Mouse (Mus musculus): ENCODE measurements around the gene Map6.

DNA sequence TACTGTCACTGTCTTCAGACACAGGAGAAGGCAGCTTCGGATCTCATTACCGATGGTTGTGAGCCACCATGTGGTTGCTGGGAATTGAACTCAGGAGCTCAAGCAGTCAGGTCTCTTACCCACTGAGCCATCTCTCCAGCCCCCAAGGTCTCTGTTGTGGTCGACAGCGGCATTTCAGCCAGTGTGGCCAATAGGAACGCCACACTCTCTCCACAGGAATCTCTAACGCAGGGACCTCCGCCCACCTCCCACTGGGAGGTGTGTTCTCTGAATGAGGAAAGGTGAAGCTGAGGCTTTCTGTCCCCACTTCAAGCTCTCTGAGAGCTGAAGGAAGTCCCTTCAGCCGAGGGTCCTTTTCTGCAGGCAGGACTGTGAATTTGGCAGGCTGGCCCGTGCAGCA, 16.9 kb upstream of the Map6 start:
- TF ChIP-seq FLI1 (IDR thresholded peaks at IDR 0.05; ENCODE audit: low read length) (no peak), GATA1 (IDR thresholded peaks at IDR 0.05; ENCODE audit: borderline replicate concordance, low read length) (no peak)

Measured in megakaryocyte, embryonic 14.5 days (primary cell).